ENCODE assay signal across 1 mouse cellular context in the genomic region with DNA sequence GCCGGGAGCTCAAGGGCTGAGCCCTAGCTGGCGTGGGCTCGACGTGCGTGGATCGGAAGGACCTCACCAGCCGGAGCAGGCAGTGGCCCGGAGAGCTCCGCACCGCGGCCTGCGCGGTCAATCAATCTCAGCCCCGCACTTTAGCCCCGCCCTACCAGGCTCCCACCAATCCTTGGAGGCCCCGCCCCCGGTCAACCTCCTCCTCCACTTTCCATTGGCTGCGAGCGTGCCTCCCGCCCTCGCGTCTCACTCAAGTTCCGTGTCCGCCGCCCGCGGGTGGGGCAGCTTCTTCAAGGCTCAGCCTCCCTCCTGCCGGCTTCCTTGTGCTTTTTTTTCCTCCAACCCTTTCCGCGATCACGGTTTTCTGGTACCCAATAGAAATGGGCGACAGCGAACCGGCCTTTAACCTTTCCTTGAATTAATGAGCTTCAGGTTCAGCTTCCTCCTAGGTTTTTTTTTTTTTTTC.
TF ChIP-seq lines count a peak whose summit lies in the region.

No protein-coding gene starts in this region.

TF ChIP-seq in CH12.LX, 34 proteins besides CTCF, POLR2A, EP300 and RAD21 (continued from another document):
- TF ChIP-seq JUN (IDR thresholded peaks at IDR 0.05; ENCODE audit: insufficient read depth, low read depth, low read length) (no peak), NELFE (IDR thresholded peaks at IDR 0.05; ENCODE audit: low read depth, low read length) (peak; percentile 88), MYC (IDR thresholded peaks at IDR 0.05; ENCODE audit: low read depth, low read length) (no peak), TCF12 (IDR thresholded peaks at IDR 0.05; ENCODE audit: low read depth, low read length) (peak; percentile 46; the same call in 1 of the 2 replicates), NRF1 (IDR thresholded peaks at IDR 0.05; ENCODE audit: low read depth, low read length) (no peak; the same call in 1 of the 2 replicates), USF1 (IDR thresholded peaks at IDR 0.05; ENCODE audit: low read depth, low read length) (no peak), MAFK (IDR thresholded peaks at IDR 0.05; ENCODE audit: insufficient replicate concordance, low read length) (no peak), POLR2AphosphoS2 (IDR thresholded peaks at IDR 0.05; ENCODE audit: low read depth, low read length) (no peak)
